Mouse (Mus musculus) yolk sac, embryonic 10.5 days (tissue): ENCODE results near the gene 1700066M21Rik.

Experiments
- DNase-seq: peaks from one replicate; pipeline ENCODE4 v3.0.0-alpha.2; 2017; ENCODE audit warnings: low spot score

1700066M21Rik gene

GRCm38 (mm10) chr1:57392417-57392816 is 15.0 kb downstream of the 1700066M21Rik start:
- DNase-seq, result no peak

DNA sequence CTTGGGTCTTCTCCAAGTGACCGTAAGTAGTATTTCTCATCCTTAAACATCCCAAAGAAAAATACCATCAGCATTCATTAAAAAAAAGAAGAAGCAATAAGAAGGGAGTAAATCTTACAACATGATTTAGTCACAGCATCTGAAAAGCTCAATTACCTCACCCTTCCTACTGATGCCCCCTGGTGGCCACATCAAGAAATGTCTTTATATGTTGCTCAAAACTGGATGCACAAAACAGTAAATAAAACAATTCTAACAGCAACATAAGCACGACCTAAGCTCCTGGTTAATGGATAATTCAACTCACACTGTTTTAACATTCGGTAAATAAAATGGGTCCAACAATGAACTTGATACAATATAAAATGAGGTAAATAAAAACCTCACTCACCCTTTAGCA is 16.6 kb downstream of the 1700066M21Rik start:
- no peak for DNase-seq

- DNase-seq, result no peak
Observed at GRCm38 (mm10) chr1:57400321-57400720, 22.9 kb downstream of the 1700066M21Rik start.

DNA sequence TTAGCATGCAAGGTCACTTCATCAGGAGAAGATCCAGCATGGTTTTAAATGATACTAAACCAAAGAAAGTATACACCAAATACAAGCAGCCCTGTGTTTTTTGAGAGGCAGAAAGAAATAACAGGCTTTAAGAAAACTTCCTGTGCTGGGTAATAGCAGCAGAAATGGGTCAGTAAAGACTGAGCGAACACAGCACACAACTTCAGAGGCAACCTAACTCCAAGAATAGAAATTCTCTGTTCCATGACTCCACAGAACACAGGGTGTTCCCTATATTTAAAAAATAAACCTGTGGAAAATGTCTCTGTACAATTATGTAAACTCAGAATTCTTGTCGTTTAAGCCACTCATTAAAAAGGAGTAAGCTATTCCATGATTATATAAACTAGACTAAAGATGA is 23.5 kb downstream of the 1700066M21Rik start:
- no peak for DNase-seq

GRCm38 (mm10) chr1:57402116-57402515 is 24.7 kb downstream of the 1700066M21Rik start:
- DNase-seq, result no peak

DNA sequence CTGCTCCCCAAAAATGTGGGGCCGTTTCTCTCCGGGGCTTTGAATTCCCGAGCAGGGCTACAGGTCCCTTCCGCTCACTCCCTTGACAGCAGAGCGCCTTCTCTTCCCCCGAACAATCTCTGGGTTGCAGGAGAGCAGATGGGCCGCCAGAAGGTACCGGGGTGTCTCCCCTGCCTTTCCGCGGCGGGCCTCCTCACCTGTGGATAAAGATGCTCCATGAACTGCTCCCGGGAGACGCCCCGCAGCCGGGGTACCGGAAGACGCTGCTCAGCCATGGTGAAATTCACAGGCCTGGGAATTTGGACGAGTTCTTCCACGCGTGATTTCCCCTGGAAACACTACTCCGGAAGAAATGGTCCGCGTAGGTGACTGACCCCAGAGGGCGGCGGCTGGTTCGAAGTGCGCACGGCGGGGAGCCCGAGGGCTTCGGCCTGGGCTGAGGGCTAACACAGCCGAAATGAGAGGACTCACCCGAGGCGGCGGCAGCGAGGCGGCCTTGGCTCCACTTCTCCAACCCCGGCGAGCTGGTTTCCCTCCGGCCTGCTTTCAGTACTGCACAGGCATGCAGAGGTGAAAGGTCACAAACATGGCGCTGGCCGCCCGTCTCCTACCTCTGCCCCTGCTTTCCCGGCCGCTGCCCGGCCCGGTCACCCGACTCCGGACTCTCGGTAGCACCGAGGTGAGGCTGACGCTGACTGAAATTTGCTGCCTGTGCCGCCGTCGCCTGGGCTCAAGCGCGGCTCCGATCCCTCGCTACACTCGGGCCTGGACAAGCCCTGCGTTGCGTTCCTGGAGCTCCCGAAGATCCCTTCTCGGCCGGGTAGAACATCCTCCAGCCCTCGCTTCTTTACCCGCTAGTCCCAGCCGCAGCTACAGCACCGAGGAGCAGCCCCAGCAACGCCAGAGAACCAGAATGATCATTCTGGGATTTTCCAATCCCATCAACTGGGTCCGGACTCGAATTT is 29.0 kb downstream of the 1700066M21Rik start, which contains the start of the genes Maip1 and Tyw5:
Gene Maip1 (plus strand): TSS at position 142 of the 965 bp plus-strand sequence.
Gene Tyw5 (minus strand): TSS at position 915 of the 965 bp plus-strand sequence.
- peak; percentile 89 for DNase-seq

GRCm38 (mm10) chr1:57408994-57409393 is 31.6 kb downstream of the 1700066M21Rik start:
- no peak for DNase-seq

- DNase-seq, result no peak
Observed at GRCm38 (mm10) chr1:57413397-57413796, 36.0 kb downstream of the 1700066M21Rik start.

DNA sequence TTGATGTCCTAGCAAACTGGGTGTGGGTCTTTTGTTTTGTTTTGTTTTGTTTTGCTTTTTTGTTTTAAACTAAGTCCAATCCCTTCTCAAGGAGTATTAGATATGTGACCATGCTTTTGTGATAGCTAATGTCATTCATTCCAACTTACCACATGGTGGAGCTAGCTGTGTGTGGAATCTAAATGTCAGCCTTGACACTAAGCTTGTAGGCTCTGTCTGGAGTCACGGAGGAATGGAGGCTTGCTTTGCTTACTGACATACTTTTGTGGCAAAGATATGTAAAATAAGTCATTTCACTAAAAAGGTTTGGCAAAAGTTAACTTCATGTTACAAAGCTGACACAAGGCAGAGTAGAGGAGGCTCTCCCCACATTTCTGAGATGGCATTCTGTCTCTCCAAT is 46.3 kb downstream of the 1700066M21Rik start:
- no peak for DNase-seq

DNA sequence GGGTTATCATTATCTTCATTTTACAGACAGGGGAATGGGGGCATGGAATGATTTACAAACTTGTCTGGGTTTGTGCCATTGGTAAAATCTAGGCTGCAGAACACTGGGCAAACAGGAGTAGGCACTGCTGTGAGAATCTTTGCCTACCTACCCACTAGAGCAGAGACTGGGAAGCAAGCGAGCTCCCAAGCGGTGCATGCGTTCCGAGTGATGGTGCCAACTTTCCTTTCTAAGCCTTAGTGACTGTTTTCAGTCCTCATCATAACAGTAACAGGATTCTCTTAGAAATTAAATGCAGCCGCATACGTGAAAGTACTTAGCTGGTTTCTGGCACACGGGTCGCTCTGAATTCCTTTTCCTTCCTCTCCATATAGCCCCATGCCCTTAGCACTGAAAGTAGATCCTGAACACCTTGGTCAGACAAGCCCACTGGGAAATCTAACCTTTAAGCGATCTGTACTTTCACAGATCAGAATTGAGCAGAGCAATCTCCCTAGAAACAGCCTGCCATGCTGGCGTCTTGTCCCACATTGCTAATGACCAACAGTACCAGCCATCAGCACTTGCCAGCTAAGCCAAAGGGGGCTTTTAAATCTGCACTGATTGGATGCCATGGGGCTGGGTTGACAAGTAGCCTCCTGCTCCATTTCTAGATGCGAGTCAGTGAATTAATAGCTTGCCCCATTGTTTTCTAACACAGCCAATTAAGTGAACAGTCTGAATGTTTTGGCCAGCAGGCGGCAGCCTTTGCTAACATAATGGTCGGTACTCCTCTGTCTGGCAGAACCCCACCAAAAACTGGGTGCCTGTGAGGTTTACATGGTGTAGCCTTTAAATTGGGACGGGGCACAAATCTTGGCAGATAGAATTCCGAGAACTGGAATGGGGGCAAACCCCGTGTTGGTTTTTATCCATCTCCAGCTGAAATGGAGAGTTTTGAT is 51.2 kb downstream of the 1700066M21Rik start:
- DNase-seq, result peak; percentile 56

DNA sequence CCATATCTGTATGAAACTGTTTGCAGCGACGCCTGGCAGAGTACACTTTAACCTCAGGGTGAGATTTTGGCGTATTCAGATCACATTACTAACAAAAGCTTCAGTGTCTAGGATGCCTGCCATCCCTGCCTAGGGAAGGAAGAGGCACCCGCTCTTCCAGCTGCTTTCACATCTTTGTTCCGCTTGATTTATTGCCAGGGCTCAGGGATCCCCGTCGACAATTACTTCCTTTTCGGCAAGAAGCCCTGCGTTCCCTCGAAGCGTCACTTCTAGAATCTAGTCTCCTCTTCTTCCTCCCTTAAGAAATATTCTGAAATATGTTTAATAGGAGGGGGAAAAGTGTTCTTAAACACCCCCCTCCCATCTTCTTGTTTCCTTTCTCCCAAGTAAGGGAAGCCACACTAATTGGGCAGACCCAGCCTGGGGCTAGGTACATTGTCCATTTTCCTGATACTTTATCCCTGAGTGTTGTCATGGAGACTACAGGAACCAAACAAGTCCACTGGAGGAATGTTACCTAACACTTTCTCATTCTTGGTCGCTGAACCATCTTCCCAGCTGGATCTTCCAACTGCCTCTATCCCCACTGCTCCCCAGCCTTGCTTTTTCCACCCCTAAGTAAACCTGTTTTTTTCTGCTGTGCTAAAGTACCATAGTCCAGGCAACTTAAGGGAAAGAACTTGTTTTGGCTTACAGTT is 52.5 kb downstream of the 1700066M21Rik start:
- no peak for DNase-seq

DNA sequence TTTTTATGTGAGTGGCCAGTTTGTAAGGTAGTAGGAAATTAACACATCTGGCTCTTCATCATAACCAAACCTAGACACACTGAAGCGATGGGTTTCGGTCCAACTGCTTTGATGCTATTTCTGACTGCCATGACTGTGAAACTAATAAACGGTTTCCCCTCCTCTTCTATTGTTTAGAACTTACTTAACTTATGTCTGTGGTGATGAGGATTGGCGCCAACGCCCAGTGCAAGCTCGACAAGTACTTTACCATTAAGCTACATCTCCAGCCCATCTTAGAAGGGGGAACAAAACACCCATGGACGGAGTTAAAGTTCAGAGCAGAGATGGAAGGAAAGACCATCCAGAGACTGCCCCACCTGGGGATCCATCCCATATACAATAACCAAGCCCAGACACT is 55.7 kb downstream of the 1700066M21Rik start:
- DNase-seq, result no peak
